Mouse (Mus musculus) heart, adult 2 months (tissue): ENCODE measurements at regions not wholly inside any gene's neighbourhood (a gene's known extent, or its start where the extent isn't known, plus 50 kb on each side); places are given as distances from the start of the nearest gene placed in this dataset.

Source experiments
- CTCF ChIP-seq: fragments of 200-600 bp; IDR thresholded peaks from 2 replicates; pipeline ENCODE4 v1.8.1; 2022; ENCODE audit warnings: antibody characterized with exemption, mild to moderate bottlenecking, moderate library complexity
- EP300 ChIP-seq: fragments of 200-500 bp; IDR thresholded peaks from 2 replicates; pipeline ENCODE4 v1.6.1; 2011; ENCODE audit warnings: low read depth, low read length, control low read depth; ENCODE audit not compliant: insufficient read depth

DNA sequence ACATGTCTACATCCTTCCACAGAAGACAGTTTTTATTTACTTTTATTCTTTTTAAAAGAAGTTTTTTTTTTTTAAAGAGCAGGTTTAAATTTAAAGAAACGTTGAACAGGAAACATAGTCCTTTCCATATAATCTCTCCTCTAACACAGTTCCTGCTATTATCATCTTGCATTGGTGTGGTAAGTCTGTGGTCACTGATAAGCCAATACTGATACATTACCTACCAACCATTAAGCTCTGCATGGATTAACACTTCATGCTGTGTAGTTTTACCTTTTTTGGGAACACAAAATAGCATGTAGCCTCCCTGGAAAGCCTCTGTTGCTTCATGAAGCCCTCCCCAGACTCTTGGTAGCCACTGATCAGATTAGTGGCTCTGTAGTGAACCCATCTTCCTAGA, 617.4 kb upstream of the Fam160b2 start:
- no peak for TF ChIP-seq EP300
- TF ChIP-seq CTCF, result no peak
